Comparison of ENCODE assay signal across 10 mouse cellular contexts in the genomic region with DNA sequence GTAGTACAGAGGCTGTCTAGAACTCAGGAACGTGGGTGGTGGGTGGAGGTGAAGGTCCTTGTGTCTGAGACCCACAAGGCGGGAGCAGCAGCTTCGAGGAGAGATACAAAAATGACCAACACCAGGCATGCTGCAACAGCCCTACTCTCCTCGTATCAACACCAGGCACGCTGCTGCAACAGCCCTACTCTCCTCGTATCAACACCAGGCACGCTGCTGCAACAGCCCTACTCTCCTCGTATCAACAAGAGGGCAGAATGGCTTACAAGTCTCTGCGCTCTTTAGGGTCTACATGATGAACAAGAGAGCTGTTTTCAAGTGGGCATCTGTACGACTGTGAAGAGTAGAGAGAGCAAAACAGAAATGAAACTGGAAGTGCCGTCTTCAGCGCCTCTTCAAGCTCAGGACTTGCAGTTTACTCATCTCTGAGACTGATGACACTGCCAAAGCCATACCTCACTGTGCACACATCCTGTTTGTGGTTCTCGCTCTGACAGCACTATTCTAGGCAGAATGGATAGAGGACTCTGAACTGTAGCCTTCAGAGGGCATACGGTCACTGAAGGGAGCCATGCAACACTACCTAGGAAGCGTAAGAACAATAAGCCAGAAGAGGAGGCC.
DNase-seq lines count a peak whose midpoint lies in the region; ATAC-seq lines count a peak whose summit lies in the region.
"Had no signal": no experiment of that assay in that cellular context is flagged by ENCODE, and none has a peak within 500 bp of the region (broad histone marks: within the 10 kb centered on the region; RNA-seq: fewer than 3 reads in every experiment).

No protein-coding gene starts in this region.

- WGBS in kidney, embryonic 15.5 days, result 84% methylated on average over 15 of the region's 15 CpGs
- WGBS in forebrain, embryonic 13.5 days, result 88% methylated on average over 15 of the region's 15 CpGs

- H3K36me3 ChIP-seq in kidney, embryonic 15.5 days, result peaks cover 46% of the 10 kb centered on the region
- no peaks in the 10 kb centered on the region for H3K36me3 ChIP-seq in forebrain, embryonic 13.5 days (ENCODE audit: poor library complexity, severe bottlenecking)

- 0 out of 2 replicates have a peak overlapping the region, but pooled peaks have one; percentile 18 for H3K27ac ChIP-seq in kidney, embryonic 15.5 days
- no peak overlapping the region for H3K27ac ChIP-seq in forebrain, embryonic 13.5 days
- H3K27ac ChIP-seq: left cerebral cortex, adult 2 months had no signal

- H3K9ac ChIP-seq in kidney, embryonic 15.5 days, result no peak overlapping the region
- H3K9ac ChIP-seq in forebrain, embryonic 13.5 days, result no peak overlapping the region

- H3K4me1 ChIP-seq in kidney, embryonic 15.5 days, result peaks cover 5% of the 10 kb centered on the region; the same call in 1 of the 2 replicates
- H3K4me1 ChIP-seq in forebrain, embryonic 13.5 days, result no peaks in the 10 kb centered on the region

- no peak for ATAC-seq in kidney, embryonic 15.5 days (replicated peaks; ENCODE audit: low FRiP score)
- peak; percentile 80 for ATAC-seq in megakaryocyte progenitor cell, adult 5-6 weeks (replicated peaks; ENCODE audit: poor library complexity)
- no peak for ATAC-seq in forebrain, embryonic 13.5 days

- no peaks in the 10 kb centered on the region for H3K27me3 ChIP-seq in kidney, embryonic 15.5 days
- no peaks in the 10 kb centered on the region for H3K27me3 ChIP-seq in forebrain, embryonic 13.5 days

- DNase-seq in kidney, postnatal 4 days, result no peak
- peak; percentile 92 for DNase-seq in induced T-regulatory cell, adult 2 months (ENCODE audit: low read depth)
- peak; percentile 47 to 52 for DNase-seq in thymus, postnatal 36 days
- DNase-seq in retina, postnatal 1 day, result no peak
- no peak for DNase-seq in right cerebral cortex, postnatal 36 days (ENCODE audit: low spot score in 2 of 2)

- H3K4me3 ChIP-seq in kidney, embryonic 15.5 days (replicated peaks), result no peak overlapping the region
- H3K4me3 ChIP-seq in forebrain, embryonic 13.5 days, result no peak overlapping the region
- H3K4me3 ChIP-seq: left cerebral cortex, adult 2 months had no signal

- no peak overlapping the region for H3K4me2 ChIP-seq in kidney, embryonic 15.5 days
- H3K4me2 ChIP-seq in forebrain, embryonic 13.5 days, result no peak overlapping the region

- H3K9me3 ChIP-seq in kidney, embryonic 15.5 days (replicated peaks), result no peaks in the 10 kb centered on the region
- no peaks in the 10 kb centered on the region for H3K9me3 ChIP-seq in forebrain, embryonic 13.5 days (replicated peaks)
- H3K9me3 ChIP-seq: G1E had no signal

Comparison
In these comparisons a context has a peak if more than half of its experiments do, and no peak if none do; other contexts are left out.
1. DNase-seq: peak in induced T-regulatory cell, adult 2 months (single experiment) and thymus, postnatal 36 days (2 of 2); none in kidney, postnatal 4 days (0 of 2), retina, postnatal 1 day (single experiment) and right cerebral cortex, postnatal 36 days (0 of 2).